Mouse (Mus musculus) layer of hippocampus, adult 8-10 months (tissue): Measurements from ENCODE around the gene Ppp1r3g. TPM values are rescaled to one million over a fixed set of nuclear protein-coding genes. Genes with fewer than 3 reads are reported as not detected.
"Not testable (repeated sequence)": the region's sequence is repeated elsewhere in the genome, so short reads cannot be mapped to it uniquely, and the experiment has no call there.

Experiments used
- DNase-seq, 2 experiments: peaks; one replicate each; pipeline ENCODE4 v3.0.0; 2022; ENCODE audit warnings: low spot score in 2 of 2
- total RNA-seq, 4 experiments: library from RNA; stranded (reverse); gene quantifications; 2 replicates each; pipeline ENCODE4 v1.2.4; 2022

Gene Ppp1r3g
- 10 to 100 TPM in 1 of 4 experiments, 1 to 10 TPM in 3; 8.7 to 10.9 (median 9.6) TPM for total RNA-seq

DNA sequence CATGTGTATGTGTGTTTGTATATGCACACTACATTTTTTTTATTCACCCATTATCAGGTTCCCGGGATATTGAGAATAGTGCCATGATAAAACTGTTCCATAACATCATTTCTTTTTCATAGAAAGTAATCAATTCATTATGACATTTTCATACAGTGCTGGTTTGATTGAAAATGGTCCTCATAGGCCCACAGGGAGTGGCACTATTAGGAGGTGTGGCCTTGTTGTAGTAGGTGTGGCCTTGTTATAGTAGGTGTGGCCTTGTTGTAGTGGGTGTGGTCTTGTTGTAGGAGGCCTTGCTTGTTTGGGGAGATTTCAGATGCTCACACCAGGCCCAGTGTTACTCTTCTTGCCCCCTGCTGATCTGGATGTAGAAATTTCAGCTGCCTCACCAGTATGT is at the start of gene Ppp1r3g:
Gene Ppp1r3g, plus strand, starts transcription at position 301 of the 400 bp plus-strand sequence.
- DNase-seq, result no peak

DNA sequence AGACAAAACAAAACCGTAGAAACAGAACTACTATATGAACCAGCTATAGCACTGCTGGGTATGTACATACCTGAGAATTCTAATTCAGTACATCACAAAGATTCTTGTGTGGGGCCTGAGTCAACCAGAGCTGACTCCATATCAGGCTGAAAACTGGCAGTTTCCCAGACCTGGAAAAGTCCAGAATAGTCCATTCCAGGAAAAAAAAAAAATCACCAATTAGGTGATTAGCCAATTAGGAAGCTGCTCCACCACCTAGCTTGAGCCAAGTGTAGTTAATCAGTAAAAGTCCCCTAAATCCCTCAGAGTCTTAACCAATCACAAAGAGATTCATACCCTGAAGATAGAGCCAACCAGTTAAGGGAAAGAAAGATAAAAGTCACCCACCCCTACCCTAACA is 47.2 kb upstream of the Ppp1r3g start:
- no peak for DNase-seq

DNA sequence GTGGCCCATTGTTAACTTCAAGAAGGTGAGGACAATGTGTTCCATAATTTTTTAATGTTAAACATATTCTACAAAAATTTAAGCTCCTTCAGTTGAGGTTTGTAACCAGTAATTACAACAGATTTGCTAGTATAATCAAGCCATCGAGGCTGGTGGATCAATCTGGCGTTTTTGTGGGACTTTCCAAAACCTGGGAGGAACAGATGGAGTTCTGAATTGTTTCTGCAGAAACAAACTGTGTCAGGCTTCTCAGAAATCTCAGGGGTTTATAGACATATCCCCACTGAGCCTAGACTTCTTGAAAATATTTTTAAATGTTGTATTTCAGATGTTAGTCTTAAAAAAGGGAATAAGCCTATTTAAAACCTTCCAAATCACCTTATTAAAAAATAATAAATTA is 20.6 kb upstream of the Ppp1r3g start:
- DNase-seq, result peak; percentile 53 to 67

DNA sequence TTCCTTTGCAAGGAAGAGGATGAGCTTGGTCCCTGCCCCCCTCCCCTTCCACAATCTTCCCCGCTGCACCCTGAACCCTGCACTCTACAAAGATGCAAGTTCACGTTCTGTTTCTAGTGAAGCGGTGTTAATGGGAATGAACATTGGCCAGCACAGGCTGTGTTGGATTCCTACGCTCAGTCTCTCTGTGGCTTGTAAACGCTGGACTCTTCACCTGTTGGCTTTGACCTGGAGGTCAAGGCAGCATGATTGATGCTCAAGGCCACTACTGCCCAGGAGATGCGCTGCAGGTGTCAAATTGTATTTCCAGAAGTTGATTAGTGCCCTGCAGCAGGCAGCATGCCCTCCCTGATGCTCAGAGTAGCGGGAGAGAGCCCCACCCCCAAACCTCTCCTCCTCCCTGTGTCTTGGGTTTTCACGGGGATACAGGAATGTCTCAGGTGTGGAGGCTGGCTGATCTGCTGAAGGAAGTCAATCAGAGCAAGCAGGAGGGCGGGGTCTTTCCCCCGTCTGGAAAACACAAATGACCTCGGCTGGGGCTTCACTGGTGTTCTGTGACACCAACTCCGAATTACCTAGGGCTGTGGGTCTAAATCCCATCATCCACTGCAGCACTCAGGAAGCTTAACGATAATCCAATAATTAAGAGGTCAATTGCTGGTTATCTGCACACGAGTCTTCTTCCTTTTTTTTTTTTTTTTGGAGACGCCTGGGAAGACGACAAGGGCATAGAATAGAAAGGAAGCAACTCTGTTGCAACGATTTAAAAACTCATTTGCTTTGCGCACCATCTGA is 18.6 kb upstream of the Ppp1r3g start:
- no peak for DNase-seq

DNA sequence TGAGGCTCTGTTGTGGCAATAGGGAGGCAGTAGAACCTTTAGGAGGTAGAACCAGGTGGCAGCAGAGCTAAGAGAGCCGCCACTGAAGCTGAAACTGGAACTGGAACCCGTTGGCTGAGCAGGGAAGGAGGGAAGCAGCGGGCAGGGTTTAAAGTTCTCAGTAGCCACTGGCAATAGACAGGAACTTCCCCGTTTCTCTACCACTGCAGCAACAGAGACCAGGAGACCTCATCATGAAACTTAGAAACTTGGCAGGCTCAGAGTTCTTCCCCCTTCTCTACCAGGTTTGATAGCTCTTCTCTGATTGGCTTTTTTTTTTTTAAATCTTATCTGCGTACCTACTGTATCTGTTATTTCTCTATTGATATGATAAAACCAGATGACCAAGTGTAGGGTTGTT is 17.7 kb upstream of the Ppp1r3g start:
- DNase-seq, result no peak

DNA sequence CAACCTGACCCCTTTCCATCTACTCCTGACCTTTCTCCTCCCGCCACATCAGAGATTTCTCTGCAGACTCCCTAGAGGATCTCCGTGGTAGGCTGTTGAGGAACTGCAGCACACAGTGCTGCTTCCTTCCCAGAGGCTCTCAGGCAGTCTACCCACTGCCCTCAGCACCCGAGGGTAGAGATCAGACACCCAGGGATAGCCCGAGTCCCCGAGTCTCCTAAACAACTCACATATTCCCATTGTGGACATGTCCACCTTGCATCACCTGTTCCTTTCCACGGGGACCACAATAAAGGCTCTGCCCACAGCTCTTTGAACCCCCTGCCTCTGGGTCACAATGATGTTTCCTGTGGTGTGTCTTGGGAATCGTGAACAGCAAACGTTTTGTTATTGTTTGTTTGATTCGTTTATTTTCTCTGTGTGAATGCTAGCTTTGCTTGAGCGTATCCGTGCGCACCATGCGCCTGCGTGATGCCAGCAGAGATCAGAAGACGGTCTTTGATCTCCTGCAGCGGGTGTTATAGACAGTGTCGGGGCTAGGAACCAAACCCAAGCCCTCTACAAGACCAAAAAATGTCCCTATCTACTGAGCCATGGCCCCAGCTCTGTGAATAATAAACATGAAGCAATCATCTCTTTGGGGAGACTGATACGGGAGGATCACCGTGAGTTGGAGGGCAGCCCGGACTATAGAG is 11.8 kb upstream of the Ppp1r3g start:
- no peak for DNase-seq

DNA sequence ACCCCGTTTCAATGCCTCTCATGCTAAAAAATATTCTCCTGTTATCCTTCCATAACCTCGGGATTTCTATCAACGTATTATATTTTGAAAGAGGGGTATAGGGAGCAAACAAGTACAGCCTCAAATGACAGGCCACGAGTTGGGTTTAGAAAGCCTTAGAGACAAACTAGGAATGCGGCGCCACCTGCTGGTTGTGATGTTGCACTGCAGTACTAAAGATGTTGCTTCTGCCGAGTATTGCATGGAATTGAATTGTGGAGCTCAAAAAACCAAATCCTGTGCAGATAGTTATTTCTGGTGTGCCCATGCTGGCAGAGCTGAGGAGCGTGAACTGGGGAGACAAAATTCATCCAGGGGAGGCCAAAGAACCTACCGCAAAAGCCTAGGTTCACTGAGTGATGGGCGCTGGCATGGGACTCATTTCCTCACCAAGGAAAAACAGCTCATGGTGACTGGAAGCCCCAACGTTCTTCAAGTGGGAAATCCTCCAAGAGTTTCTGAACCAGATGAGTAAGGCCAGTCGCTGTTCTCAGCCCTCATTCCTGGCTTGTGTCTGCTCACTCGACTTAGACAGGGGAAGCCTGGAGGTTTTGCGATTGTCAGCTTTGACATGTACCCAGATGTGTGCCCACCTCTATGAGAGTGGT is 11.2 kb upstream of the Ppp1r3g start:
- DNase-seq, result peak; percentile 53 to 82

DNA sequence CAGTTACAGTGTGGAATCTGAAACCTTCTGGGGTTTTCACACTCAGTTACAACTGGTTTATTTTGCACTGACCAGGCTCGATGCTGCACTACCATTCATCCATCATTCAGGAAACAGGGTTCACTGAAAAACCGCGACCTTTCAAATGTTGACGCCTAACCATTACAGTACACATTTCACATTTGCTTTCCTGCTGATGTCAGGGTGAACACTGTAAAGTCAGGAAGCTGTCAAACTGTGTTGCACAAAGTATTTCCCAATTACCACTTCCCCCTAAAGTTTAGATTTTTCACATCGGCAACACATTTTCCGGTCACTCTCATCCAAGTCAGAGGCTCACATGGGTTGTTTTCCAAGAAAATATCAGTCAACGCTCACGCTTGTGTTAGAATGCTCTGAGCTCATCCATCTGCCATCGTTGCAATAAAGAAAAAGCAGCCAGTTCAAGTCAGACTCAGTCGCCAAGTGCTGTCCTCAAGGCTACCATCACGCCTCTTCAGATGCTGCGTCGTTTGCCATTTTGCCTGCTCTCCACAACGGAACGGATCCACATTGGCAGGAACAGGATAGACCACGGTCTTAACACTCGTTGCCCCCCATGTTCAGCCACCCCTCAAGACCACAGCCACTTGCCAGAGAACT is 8.7 kb upstream of the Ppp1r3g start:
- DNase-seq, result no peak

DNA sequence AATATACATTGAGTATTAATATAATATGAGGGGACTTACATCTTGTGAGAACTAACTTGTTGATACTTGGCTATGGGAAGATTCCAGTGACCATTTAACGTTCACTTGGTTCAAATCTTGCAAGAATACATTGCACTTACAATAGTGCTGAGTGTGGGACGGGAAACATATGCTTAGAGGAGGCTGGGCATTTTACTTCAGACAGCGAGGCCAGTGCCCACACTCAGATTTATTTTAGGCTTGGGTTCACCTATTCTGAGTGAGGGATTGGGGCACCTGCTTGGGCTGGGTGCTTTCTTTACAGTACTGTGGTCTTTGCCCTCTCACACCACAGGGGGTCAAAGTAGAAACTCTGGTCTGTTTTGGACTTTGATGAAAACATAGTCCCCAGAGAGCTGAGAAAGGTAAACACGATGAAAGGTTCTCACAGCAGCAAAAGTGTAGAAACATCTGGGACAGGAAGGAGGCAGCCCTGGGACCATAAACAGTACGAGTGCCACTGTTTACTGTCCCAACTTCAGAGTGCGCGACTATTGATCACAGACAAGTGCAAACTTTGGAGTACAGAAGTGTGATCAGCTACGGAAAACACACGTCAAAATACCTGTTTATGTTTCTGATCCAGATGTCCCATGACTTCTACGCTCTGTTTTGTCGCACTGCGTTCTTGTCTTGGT is 890 bp downstream of the Ppp1r3g start:
- no peak for DNase-seq

DNA sequence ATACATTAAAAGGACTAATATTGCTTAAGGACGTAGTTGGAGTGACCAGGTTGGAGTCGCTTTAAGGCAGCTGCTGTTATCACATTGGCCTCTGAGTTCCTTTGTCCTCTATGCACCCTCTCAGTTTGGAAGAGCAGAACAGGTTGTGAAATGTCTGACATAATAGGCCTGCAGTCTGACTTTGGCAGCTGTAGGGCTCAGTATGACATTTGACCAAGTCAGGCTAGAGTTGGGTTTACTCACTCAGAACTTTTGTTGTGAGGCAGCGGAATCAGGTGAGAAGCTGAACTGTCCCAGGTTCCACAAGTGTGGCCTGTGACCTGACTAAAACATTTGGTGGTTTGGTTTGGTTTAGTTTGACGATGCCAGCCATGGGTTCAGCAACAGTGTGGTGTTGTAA is 4.9 kb downstream of the Ppp1r3g start:
- no peak for DNase-seq

DNA sequence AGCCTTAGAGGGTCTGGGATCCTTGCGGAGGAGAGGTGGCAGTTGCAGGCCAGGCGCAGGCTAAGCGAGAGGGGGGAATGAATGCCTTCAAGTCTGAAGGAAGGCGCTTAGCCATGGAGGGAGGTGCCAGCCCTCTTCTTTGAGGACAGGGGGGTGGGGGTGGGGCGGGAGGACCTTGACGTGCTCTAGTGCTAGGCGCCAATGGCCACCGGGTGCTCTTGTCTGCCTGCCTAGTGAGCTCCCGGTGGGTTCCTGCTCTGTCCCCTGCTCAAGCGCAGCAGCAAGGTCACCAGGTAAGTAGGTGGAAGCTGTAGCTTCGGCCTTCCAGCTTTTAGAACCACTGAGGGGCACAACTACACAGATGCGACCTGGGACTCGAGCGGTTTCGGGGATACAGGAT is 9.1 kb downstream of the Ppp1r3g start:
- DNase-seq, result no peak

DNA sequence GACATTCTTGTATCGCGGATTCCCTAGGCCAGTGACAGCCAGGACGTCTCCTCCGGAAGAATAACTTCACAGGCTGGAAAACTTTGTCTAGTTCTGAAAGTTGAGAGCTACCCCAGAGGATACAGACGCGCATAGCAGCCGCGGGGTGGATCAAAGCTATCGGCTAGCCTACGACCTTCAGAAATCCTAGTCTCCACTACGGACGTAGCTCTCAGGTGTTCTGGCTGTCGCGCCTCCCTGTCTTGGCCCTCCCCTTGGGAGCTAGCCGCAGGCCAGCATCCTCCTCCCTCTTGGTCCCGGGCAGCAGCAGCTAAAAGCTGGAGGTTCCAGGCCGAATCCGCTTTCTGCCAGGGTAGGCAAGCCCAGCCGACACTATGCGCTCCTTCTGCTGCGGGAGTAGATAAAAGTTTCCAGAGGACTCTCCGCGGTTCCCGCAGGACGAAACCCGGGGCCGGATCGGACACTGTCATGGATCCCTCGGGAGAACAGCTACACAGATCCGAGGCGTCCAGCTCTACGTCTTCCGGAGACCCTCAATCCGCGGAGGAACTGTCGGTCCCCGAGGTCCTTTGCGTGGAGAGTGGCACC is 9.6 kb downstream of the Ppp1r3g start:
- DNase-seq, result peak in 1 of 2 experiments; percentile 20

DNA sequence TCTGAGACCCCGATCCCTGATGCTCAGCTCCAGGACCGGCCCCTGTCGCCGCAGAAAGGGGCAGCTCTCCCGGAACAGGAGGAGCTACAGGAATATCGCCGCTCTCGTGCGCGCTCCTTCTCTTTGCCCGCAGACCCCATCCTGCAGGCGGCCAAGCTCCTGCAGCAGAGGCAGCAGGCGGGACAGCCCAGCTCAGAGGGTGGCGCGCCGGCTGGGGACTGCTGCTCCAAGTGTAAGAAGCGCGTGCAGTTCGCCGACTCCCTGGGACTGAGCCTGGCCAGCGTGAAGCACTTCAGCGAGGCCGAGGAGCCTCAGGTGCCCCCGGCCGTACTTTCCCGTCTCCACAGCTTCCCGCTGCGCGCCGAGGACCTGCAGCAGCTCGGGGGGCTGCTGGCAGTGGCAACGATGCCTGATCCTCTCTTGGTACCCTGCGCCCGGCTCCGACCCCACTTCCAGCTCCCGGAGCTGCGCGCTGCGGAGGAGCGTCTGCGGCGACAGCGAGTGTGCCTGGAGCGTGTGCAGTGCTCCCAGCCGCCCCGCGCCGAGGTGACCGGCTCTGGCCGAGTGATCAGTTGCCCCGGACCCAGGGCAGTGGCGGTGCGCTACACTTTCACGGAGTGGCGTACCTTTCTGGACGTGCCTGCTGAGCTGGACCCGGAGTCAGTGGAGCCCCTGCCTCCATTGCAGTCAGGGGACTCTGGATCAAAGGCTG is 10.2 kb downstream of the Ppp1r3g start:
- DNase-seq, result peak in 1 of 2 experiments; percentile 18

DNA sequence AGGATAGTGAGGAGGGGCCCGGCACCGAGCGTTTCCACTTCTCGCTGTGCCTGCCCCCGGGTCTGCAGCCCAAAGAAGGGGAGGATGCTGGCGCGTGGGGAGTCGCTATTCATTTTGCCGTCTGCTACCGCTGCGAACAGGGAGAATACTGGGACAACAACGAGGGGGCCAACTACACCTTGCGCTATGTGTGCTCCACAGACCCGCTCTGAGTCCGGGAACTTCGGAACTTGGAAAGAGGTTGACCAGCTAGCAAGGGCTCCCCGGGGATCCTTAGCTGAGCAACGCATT is 10.7 kb downstream of the Ppp1r3g start:
- no peak for DNase-seq

DNA sequence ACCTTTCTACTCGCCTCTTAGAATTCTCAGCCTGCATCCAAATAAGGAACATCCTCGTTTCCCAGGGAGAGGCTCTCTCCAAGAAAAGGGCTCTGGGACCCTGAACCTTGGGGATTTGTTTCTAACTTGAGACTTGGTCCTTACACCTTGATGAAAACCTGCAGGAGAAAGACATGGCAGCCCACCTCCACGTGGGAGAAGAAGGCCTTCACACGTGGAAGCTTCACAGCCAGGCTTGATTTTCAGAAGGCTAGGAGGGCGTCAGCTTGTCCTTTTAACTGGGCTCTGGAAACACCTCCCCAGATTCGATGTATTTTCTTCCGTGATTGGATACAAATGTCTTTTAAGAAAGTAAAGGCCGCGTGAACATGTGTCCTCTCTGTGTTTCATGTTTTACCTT is 11.2 kb downstream of the Ppp1r3g start:
- no peak for DNase-seq

DNA sequence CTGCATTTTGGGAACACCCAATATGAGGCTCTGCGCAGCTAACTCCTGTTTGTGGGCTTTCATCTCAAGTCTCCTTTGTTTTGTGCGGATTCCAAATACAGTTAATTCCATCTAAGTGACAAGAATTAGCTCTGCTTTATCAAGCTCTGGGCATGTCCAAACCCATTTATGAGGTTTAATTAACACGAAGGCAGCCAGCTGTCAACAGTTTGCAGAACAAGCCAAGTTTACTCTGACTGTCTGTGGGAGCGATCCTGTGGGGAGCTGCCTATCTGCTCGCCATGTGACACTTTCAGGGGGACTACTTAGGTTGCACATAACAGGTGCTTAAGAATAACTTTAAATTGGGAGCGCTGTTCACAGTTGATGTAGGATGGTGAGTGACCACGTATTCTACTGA is 18.3 kb downstream of the Ppp1r3g start:
- DNase-seq, result no peak

DNA sequence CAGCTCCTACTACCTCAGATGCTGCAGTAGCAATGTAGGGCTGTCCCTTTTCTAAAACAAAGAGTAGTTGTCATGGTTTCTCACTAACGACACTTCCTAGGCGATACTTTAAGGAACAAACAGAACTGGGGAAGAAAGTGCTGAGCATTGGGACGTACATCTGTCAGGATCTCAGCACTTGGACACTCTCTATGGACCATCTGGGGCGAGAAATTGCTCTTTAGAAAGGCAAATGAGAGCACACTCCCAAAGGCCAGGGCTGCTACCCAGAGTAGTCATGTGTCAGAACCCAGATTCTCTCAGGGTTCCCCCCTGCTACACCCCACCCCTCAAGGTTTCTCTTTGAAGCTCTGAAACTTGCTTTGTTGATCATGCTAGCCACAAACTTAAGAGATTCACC is 21.8 kb downstream of the Ppp1r3g start:
- peak; percentile 21 to 29 for DNase-seq

DNA sequence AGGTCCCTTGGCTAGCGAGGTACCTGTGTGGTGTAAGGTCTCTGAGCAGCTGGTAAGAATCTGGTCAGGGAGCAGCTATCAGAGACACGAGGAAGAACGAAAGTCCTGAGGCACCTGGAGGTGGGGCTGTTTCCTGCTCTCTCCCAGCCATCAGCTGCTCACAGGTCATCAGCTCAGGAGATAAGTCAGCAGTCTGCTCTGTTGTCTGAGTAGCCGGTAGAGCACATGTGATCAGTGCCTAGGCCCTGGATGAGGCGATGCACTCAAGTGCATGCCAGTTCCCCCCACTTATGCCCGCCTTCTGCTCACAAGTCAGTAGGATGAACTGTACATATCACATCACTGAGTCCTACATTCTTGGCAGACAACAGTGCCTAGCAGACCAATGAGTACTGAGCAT is 24.3 kb downstream of the Ppp1r3g start:
- DNase-seq, result no peak

DNA sequence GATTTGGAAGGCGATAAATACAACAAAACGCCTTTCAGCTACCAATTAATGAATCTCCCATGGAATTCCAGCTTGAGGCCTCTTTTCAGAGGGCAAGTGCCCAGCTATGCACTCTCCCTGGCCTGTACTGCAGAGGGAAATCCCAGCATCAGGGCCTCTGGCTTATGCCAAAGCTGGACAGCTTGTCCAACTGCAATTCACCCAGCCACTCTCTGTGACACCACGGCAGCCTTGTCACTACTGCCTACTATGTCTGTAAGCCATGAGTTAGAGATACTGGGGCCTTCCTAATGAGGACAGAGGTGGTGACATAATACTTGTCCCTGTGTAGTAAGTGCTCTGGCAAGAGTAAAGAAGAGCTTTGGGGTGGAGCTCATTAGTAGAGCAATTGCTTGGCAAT is 30.7 kb downstream of the Ppp1r3g start:
- DNase-seq, result no peak

DNA sequence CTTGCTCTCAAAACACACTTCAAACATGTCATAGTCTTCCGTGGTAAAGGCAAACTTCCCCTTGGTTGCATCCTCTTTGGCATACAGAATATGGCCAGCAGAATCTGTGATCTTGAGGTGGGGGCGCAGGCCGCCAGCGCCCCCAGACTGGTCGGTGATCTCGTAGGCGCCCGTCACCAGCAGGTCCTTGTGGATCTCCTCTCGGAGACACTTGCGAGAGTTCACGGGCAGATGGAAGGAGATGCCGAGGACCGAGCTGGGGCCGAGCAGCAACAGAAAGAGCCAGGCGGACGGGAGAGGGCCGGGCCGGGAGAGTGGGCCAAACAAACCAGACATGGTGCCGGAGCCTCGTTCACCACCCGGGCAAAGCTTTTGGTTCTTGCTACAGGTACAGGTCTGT is 32.5 kb downstream of the Ppp1r3g start:
- DNase-seq, result not testable (repeated sequence)

DNA sequence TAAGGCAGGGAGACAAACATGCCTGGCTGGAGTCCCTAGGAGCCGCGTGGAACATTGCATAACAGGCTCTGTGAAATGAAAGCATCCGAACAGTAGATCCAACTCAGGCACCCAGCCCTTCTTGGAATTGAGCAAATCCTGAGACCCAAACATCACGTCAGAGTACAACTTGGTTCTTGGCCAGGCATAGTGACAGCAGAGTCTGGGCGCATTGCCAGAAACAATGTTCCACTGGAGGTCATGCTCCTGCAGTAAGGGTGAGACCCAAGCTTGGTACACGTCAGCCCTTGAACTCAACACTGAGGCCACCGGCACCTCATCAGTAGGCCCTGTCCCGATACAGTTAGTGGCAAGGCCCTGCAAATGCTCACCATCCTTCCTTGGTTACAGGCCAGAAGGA is 35.4 kb downstream of the Ppp1r3g start:
- DNase-seq, result peak; percentile 65 to 75
